Mouse (Mus musculus): ENCODE measurements at regions not wholly inside any gene's neighbourhood (a gene's known extent, or its start where the extent isn't known, plus 50 kb on each side); places are given as distances from the start of the nearest gene placed in this dataset.
A peak's percentile ranks its signal among the peaks of the same experiment; 100 is the strongest.

- DNase-seq (ENCODE audit: low spot score), result no peak
- Histone ChIP-seq H3K4me3 (replicated peaks; ENCODE audit: low read length) (no peak overlapping the region), H3K27ac (no peak overlapping the region), H3K36me3 (replicated peaks; ENCODE audit: control insufficient read depth, insufficient read depth) (no peaks in the 10 kb centered on the region), H3K4me1 (replicated peaks; ENCODE audit: control insufficient read depth, insufficient read depth, low read length) (no peaks in the 10 kb centered on the region), H3K9ac (no peak overlapping the region), H3K4me2 (replicated peaks) (peak overlapping the region; percentile 16; the same call in 1 of the 2 replicates), H3K9me3 (ENCODE audit: control insufficient read depth, low read length) (no peaks in the 10 kb centered on the region), H3K27me3 (ENCODE audit: control insufficient read depth, insufficient read depth, low read length) (no peaks in the 10 kb centered on the region)
- ATAC-seq (ENCODE audit: low FRiP score), result no peak
- whole genome bisulfite sequencing, result 67% methylated on average over 18 of the region's 18 CpGs
These were observed 146.5 kb upstream of the Irx3 start for GRCm38 (mm10) chr8:91948173-91948940.

- no peak overlapping the region for H3K27ac ChIP-seq
- H3K36me3 ChIP-seq (replicated peaks; ENCODE audit: control insufficient read depth, insufficient read depth), result no peaks in the 10 kb centered on the region
- H3K4me3 ChIP-seq (replicated peaks; ENCODE audit: low read length), result no peak overlapping the region
- no peak for ATAC-seq (ENCODE audit: low FRiP score)
- H3K27me3 ChIP-seq (ENCODE audit: control insufficient read depth, insufficient read depth, low read length), result no peaks in the 10 kb centered on the region
- 20% methylated on average over 5 of the region's 5 CpGs for whole genome bisulfite sequencing
- H3K4me1 ChIP-seq (replicated peaks; ENCODE audit: control insufficient read depth, insufficient read depth, low read length), result no peaks in the 10 kb centered on the region
- DNase-seq (ENCODE audit: low spot score), result no peak
- H3K9ac ChIP-seq, result no peak overlapping the region
- no peaks in the 10 kb centered on the region for H3K9me3 ChIP-seq (ENCODE audit: control insufficient read depth, low read length)
- H3K4me2 ChIP-seq (replicated peaks), result no peak overlapping the region
These were observed 139.1 kb upstream of the Irx3 start for GRCm38 (mm10) chr8:91941005-91941404.

GRCm38 (mm10) chr8:91937227-91937626 lies 135.4 kb upstream of the Irx3 start:
- Histone ChIP-seq H3K36me3 (replicated peaks; ENCODE audit: control insufficient read depth, insufficient read depth) (no peaks in the 10 kb centered on the region), H3K9me3 (ENCODE audit: control insufficient read depth, low read length) (no peaks in the 10 kb centered on the region), H3K4me1 (replicated peaks; ENCODE audit: control insufficient read depth, insufficient read depth, low read length) (no peaks in the 10 kb centered on the region), H3K4me3 (replicated peaks; ENCODE audit: low read length) (no peak overlapping the region), H3K9ac (no peak overlapping the region), H3K27me3 (ENCODE audit: control insufficient read depth, insufficient read depth, low read length) (no peaks in the 10 kb centered on the region), H3K4me2 (replicated peaks) (no peak overlapping the region), H3K27ac (no peak overlapping the region)
- DNase-seq (ENCODE audit: low spot score) (no peak), ATAC-seq (ENCODE audit: low FRiP score) (no peak)
- 63% methylated on average over 2 of the region's 2 CpGs for WGBS

GRCm38 (mm10) chr8:91930520-91930919 lies 128.7 kb upstream of the Irx3 start:
- Histone ChIP-seq H3K9me3 (ENCODE audit: control insufficient read depth, low read length) (no peaks in the 10 kb centered on the region), H3K36me3 (replicated peaks; ENCODE audit: control insufficient read depth, insufficient read depth) (no peaks in the 10 kb centered on the region), H3K9ac (no peak overlapping the region), H3K27ac (no peak overlapping the region), H3K4me3 (replicated peaks; ENCODE audit: low read length) (no peak overlapping the region), H3K27me3 (ENCODE audit: control insufficient read depth, insufficient read depth, low read length) (no peaks in the 10 kb centered on the region), H3K4me1 (replicated peaks; ENCODE audit: control insufficient read depth, insufficient read depth, low read length) (no peaks in the 10 kb centered on the region), H3K4me2 (replicated peaks) (no peak overlapping the region)
- 90% methylated on average over 4 of the region's 4 CpGs for WGBS
- ATAC-seq (ENCODE audit: low FRiP score), result no peak
- DNase-seq (ENCODE audit: low spot score), result no peak

- no peak for DNase-seq (ENCODE audit: low spot score)
- H3K4me3 ChIP-seq (replicated peaks; ENCODE audit: low read length), result no peak overlapping the region
These were observed 124.2 kb upstream of the Irx3 start for GRCm38 (mm10) chr8:91925968-91926524.

GRCm38 (mm10) chr8:91924152-91924551 lies 122.3 kb upstream of the Irx3 start:
- DNase-seq (ENCODE audit: low spot score), result no peak
- Histone ChIP-seq H3K4me2 (replicated peaks) (no peak overlapping the region), H3K27me3 (ENCODE audit: control insufficient read depth, insufficient read depth, low read length) (no peaks in the 10 kb centered on the region), H3K36me3 (replicated peaks; ENCODE audit: control insufficient read depth, insufficient read depth) (no peaks in the 10 kb centered on the region), H3K4me1 (replicated peaks; ENCODE audit: control insufficient read depth, insufficient read depth, low read length) (no peaks in the 10 kb centered on the region), H3K9me3 (ENCODE audit: control insufficient read depth, low read length) (no peaks in the 10 kb centered on the region), H3K4me3 (replicated peaks; ENCODE audit: low read length) (no peak overlapping the region), H3K9ac (no peak overlapping the region), H3K27ac (no peak overlapping the region)
- WGBS, result 93% methylated on average over 4 of the region's 4 CpGs
- no peak for ATAC-seq (ENCODE audit: low FRiP score)

More at GRCm38 (mm10) chr8:91925968-91926524, 124.2 kb upstream of the Irx3 start:
- WGBS, result 86% methylated on average over 8 of the region's 8 CpGs
- Histone ChIP-seq H3K9me3 (ENCODE audit: control insufficient read depth, low read length) (no peaks in the 10 kb centered on the region), H3K27ac (no peak overlapping the region), H3K27me3 (ENCODE audit: control insufficient read depth, insufficient read depth, low read length) (no peaks in the 10 kb centered on the region), H3K36me3 (replicated peaks; ENCODE audit: control insufficient read depth, insufficient read depth) (no peaks in the 10 kb centered on the region), H3K9ac (no peak overlapping the region), H3K4me1 (replicated peaks; ENCODE audit: control insufficient read depth, insufficient read depth, low read length) (no peaks in the 10 kb centered on the region), H3K4me2 (replicated peaks) (no peak overlapping the region)
- ATAC-seq (ENCODE audit: low FRiP score), result no peak

- no peak for DNase-seq (ENCODE audit: low spot score)
- Histone ChIP-seq H3K27me3 (ENCODE audit: control insufficient read depth, insufficient read depth, low read length) (no peaks in the 10 kb centered on the region), H3K27ac (no peak overlapping the region), H3K36me3 (replicated peaks; ENCODE audit: control insufficient read depth, insufficient read depth) (no peaks in the 10 kb centered on the region), H3K9ac (no peak overlapping the region), H3K4me3 (replicated peaks; ENCODE audit: low read length) (no peak overlapping the region), H3K9me3 (ENCODE audit: control insufficient read depth, low read length) (no peaks in the 10 kb centered on the region), H3K4me1 (replicated peaks; ENCODE audit: control insufficient read depth, insufficient read depth, low read length) (no peaks in the 10 kb centered on the region), H3K4me2 (replicated peaks) (no peak overlapping the region)
- WGBS, result 73% methylated on average over 3 of the region's 3 CpGs
- ATAC-seq (ENCODE audit: low FRiP score), result no peak
These were observed 120.5 kb upstream of the Irx3 start for GRCm38 (mm10) chr8:91922211-91922874.

- H3K4me1 ChIP-seq (replicated peaks; ENCODE audit: control insufficient read depth, insufficient read depth, low read length), result no peaks in the 10 kb centered on the region
- no peak for ATAC-seq (ENCODE audit: low FRiP score)
- no peak overlapping the region for H3K4me2 ChIP-seq (replicated peaks)
- no peaks in the 10 kb centered on the region for H3K27me3 ChIP-seq (ENCODE audit: control insufficient read depth, insufficient read depth, low read length)
- no peak overlapping the region for H3K27ac ChIP-seq
- 90% methylated on average over 5 of the region's 5 CpGs for WGBS
- H3K9ac ChIP-seq, result no peak overlapping the region
- H3K36me3 ChIP-seq (replicated peaks; ENCODE audit: control insufficient read depth, insufficient read depth), result no peaks in the 10 kb centered on the region
- no peak for DNase-seq (ENCODE audit: low spot score)
- H3K9me3 ChIP-seq (ENCODE audit: control insufficient read depth, low read length), result no peaks in the 10 kb centered on the region
- H3K4me3 ChIP-seq (replicated peaks; ENCODE audit: low read length), result no peak overlapping the region
These were observed 116.0 kb upstream of the Irx3 start for GRCm38 (mm10) chr8:91917834-91918233.

GRCm38 (mm10) chr8:91913971-91914370 lies 112.1 kb upstream of the Irx3 start:
- ATAC-seq (ENCODE audit: low FRiP score) (no peak), DNase-seq (ENCODE audit: low spot score) (no peak)
- Histone ChIP-seq H3K9ac (no peak overlapping the region), H3K9me3 (ENCODE audit: control insufficient read depth, low read length) (no peaks in the 10 kb centered on the region), H3K27me3 (ENCODE audit: control insufficient read depth, insufficient read depth, low read length) (no peaks in the 10 kb centered on the region), H3K27ac (no peak overlapping the region), H3K4me3 (replicated peaks; ENCODE audit: low read length) (no peak overlapping the region), H3K4me2 (replicated peaks) (no peak overlapping the region), H3K36me3 (replicated peaks; ENCODE audit: control insufficient read depth, insufficient read depth) (no peaks in the 10 kb centered on the region), H3K4me1 (replicated peaks; ENCODE audit: control insufficient read depth, insufficient read depth, low read length) (0 out of 2 replicates have a peak, but pooled peaks cover 8% of the 10 kb centered on the region)
- 94% methylated on average over 5 of the region's 5 CpGs for WGBS

Measured in hindbrain, embryonic 14.5 days (tissue).